Mouse (Mus musculus) liver (tissue): ENCODE data around the gene Serpine1.

Experiments used
- DNase-seq: peaks from one replicate; pipeline ENCODE4 v3.0.0-alpha.2; 2020; ENCODE audit warnings: mixed read lengths

Gene Serpine1

DNA sequence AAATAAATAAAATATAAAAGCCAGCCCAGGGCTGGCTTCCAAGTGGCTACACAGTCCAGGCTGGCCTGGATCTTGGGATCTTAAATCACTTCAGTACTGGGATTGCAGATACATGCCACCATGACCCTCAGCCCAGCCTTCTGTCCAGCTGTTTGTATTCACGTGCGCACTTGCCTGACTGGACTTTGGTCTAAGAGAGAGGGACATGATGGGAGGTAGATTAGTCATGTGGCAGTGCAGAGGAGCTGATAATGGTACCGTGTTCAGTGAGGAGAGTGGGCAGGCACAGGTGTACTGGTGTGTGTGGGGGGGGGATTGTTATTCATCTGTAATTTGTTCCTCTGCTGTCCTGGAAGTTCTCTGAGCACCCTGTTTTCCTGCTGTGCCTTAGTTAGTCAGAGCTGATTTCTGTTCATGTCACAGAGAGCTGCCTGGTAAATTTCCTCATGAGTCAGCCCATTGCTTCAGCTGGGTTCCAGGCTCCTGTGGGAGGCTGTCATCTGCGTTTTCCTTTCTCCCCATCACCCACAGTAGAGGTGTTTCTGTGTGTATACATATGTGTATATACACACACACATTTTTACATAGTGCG lies 20.1 kb downstream of the Serpine1 start:
- no peak for DNase-seq

DNA sequence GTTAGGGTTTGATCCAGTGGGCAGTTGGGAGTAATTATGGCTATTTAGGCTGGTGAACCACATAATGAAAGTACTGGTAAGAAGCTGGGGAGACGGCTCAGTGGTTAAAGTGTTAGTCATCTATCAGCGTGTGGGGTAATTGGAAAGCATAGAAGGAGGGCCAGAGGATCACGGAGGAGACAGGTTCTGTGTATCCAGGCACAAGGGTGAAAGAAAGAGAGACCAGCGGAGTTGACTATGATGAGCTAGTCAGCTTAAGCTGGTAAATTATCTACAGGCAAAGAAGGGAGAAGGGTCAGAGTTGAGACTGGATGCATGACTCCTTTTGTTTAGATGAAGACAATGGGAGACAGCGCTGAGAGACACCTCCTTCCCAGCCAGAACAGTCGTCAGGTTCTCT lies 20.9 kb downstream of the Serpine1 start:
- no peak for DNase-seq

GRCm38 (mm10) chr5:137046991-137047390 lies 25.1 kb downstream of the Serpine1 start:
- no peak for DNase-seq

DNA sequence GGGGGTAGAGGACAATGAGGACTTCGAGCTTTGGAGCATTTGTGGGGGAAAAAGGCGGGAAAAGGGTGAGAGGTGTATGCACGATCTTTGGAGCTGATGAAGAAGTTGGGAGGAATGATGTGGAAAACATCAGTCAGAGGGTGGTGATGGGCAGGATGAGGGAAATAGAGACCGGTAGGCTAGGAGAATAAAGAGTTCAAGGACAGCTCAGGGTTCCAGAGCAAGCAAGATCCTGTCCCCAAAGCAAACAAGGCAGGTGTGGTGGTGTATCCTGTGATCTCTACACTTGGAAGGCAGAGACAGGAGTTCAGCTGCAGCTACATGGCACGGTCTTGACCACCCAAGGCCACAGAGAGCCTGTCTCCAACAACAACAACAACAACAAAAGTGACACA lies 25.7 kb downstream of the Serpine1 start:
- no peak for DNase-seq

- peak; percentile 96 for DNase-seq
These were observed 26.4 kb downstream of the Serpine1 start, which contains the start of gene Ap1s1 for GRCm38 (mm10) chr5:137045402-137046323. Ap1s1 (minus strand) TSS chr5:137046135.

GRCm38 (mm10) chr5:137043997-137044396 lies 28.1 kb downstream of the Serpine1 start:
- no peak for DNase-seq

- DNase-seq = no peak
These were observed 30.6 kb downstream of the Serpine1 start for GRCm38 (mm10) chr5:137041442-137041841.

DNA sequence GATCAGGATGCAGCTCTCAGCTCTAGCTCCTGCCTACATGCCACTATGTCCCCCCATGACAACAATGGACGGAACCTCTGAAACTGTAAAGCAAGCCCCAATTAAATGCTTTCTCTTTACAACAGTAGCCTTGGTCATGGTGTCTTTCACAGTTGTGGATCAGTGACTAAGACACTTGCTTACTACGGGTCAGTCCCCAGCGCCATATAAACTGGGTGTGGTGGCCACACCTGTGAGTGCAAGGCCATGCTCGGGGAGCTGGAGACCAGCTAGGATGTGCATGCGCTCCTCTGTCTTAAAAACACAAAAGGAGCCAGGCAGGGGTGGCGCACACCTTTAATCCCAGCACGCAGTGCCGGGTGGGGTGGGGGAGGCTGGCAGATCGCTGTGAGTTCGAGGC lies 32.6 kb downstream of the Serpine1 start:
- DNase-seq = no peak

- no peak for DNase-seq
These were observed 35.9 kb downstream of the Serpine1 start for GRCm38 (mm10) chr5:137036211-137036610.

DNA sequence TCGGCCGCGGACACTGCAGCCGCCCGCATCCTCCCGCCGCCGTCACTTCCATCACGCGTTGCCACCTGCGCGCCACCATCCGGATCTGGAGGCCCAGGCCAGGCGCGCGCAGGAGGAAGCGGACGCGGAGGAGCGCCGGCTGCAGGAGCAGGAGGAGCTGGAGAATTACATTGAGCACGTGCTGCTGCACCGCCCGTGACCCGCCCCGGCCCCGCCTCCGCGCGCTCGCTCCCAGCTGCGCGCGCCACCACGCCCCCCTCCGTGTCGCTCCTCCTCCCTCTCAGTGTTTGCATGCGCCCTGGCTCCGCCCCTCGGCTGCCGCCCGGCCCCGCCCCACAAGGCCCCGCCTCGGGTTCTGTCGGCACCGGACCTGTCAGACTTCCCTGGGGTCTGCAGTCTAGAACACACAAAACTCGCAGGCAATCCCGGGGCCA lies 39.4 kb downstream of the Serpine1 start:
- DNase-seq = peak; percentile 97

DNA sequence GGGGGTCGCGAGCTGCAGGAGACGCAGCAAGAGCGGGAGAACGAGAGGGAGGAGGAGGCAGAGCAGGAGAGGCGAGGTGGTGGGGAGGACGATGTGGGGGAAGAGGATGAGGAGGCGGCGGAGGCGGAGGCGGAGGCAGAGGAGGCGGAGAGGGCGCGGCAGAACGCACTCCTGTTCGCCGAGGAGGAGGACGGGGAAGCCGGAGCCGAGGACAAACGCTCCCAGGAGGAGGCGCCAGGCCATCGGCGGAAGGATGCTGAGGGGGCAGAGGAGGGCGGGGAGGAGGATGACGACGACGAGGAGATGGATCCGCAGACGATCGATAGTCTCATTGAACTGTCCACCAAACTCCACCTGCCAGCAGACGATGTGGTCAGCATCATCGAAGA lies 40.0 kb downstream of the Serpine1 start:
- DNase-seq = peak; percentile 32

GRCm38 (mm10) chr5:137031076-137032032 lies 40.7 kb downstream of the Serpine1 start:
- peak; percentile 40 for DNase-seq

GRCm38 (mm10) chr5:137030416-137030810 lies 41.7 kb downstream of the Serpine1 start:
- DNase-seq = no peak

GRCm38 (mm10) chr5:137029643-137030415 lies 42.2 kb downstream of the Serpine1 start:
- DNase-seq = peak; percentile 95

- no peak for DNase-seq
These were observed 42.8 kb downstream of the Serpine1 start for GRCm38 (mm10) chr5:137029273-137029585.

GRCm38 (mm10) chr5:137028561-137029272 lies 43.4 kb downstream of the Serpine1 start:
- DNase-seq = no peak

GRCm38 (mm10) chr5:137026092-137026491 lies 46.0 kb downstream of the Serpine1 start, which contains the start of gene Vgf:
Vgf (plus strand) TSS chr5:137026392.
- DNase-seq = no peak

DNA sequence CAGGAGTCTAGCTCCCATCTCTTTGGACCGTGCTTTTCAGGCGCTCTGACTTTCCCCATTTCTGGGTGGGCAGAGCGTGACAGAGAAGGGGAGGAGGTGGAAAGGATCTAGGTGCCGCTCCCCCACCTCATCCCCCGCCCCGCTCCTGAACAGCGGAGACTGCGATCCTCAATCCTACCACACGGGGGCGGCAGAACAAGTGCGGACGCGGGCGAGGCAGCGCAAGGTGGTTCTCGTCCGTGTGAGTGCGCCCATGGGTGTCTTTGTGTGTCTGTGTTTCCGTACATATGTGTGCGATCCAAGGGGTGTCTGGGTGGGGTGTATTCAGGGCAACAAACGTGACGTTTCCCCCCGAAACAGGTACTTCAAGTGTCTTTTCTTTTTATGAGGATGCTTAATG lies 46.9 kb downstream of the Serpine1 start:
- DNase-seq = peak; percentile 78

- DNase-seq = no peak
These were observed 47.8 kb downstream of the Serpine1 start for GRCm38 (mm10) chr5:137024318-137024717.

GRCm38 (mm10) chr5:137015913-137016312 lies 56.2 kb downstream of the Serpine1 start:
- no peak for DNase-seq

GRCm38 (mm10) chr5:137012401-137012950 lies 59.6 kb downstream of the Serpine1 start:
- no peak for DNase-seq
